Mouse (Mus musculus) intestine, embryonic 15.5 days (tissue): ENCODE results near the gene Hspbap1. TPM values are rescaled to one million over a fixed set of nuclear protein-coding genes. Genes with fewer than 3 reads are reported as not detected.

Source experiments
- ATAC-seq: fragments of 200-750 bp; cut with Nextera tagmentation; 2 replicates; pipeline ENCODE4 v1.8.0; 2017; ENCODE audit warnings: moderate TSS enrichment, moderate library complexity
- H3K27ac ChIP-seq: fragments of 300-500 bp; sonication (generic); 2 replicates; pipeline ENCODE4 v1.5.1; 2015; ENCODE audit warnings: mild to moderate bottlenecking, inconsistent platforms
- H3K27me3 ChIP-seq: fragments of 300-500 bp; sonication (generic); replicated peaks from 2 replicates; pipeline ENCODE4 v1.6.1; 2015; ENCODE audit warnings: inconsistent platforms
- H3K36me3 ChIP-seq: fragments of 300-500 bp; sonication (generic); 2 replicates; pipeline ENCODE4 v1.6.1; 2015; ENCODE audit warnings: inconsistent platforms
- H3K4me1 ChIP-seq: fragments of 300-500 bp; sonication (generic); replicated peaks from 2 replicates; pipeline ENCODE4 v1.6.1; 2015; ENCODE audit warnings: inconsistent platforms
- H3K4me2 ChIP-seq: fragments of 300-500 bp; sonication (generic); replicated peaks from 2 replicates; pipeline ENCODE4 v1.6.1; 2015; ENCODE audit warnings: mild to moderate bottlenecking, inconsistent platforms
- H3K4me3 ChIP-seq: fragments of 300-500 bp; sonication (generic); replicated peaks from 2 replicates; pipeline ENCODE4 v1.5.1; 2015; ENCODE audit warnings: inconsistent platforms
- H3K9ac ChIP-seq: fragments of 300-500 bp; sonication (generic); 2 replicates; pipeline ENCODE4 v1.6.1; 2015; ENCODE audit warnings: inconsistent platforms
- H3K9me3 ChIP-seq: fragments of 300-500 bp; sonication (generic); 2 replicates; pipeline ENCODE4 v1.6.1; 2016; ENCODE audit warnings: inconsistent platforms
- WGBS: fragments of 180-500 bp; shearing (Covaris S2); methylation state at CpG from one replicate; pipeline ENCODE4 v1.1.7; 2015; 5-methylcytosine and 5-hydroxymethylcytosine counted together
- polyA plus RNA-seq: library from polyadenylated mRNA; unstranded; fragments of >200 nt; fragmentation: Nextera tagmentation; extraction: Ambion mirVana; gene quantifications from 2 replicates; pipeline ENCODE4 v1.2.1, GENCODE M21; 2015

The Hspbap1 gene
- polyA plus RNA-seq, 1 experiment from 2014 or later: 17.6 TPM

DNA sequence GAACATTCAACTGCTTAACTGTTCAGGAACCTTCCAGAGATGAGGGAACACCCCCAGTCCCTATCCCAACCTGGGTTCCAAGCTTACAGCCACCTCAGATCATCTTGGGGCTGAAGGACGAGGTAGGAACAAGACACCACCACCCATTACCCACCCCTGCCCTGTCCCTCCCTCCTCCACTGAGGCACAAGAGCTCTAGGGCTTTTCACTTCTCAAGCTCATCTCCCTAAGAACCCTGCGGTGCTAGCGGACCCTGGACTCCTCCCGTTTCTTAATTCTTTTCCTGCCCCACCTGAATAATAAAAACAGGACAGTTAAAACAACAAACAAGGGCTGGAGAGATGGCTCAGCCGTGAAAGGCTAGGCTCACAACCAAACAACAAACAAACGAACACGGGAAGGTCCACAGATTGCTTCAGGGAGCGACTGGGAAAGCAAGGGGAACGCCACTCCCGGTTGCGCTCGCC lies 100.4 kb downstream of the Hspbap1 start:
- Histone ChIP-seq H3K4me1 (0 out of 2 replicates have a peak, but pooled peaks cover 3% of the 10 kb centered on the region), H3K27ac (no peak overlapping the region), H3K27me3 (no peaks in the 10 kb centered on the region), H3K4me3 (peak overlapping the region; percentile 60), H3K36me3 (no peaks in the 10 kb centered on the region), H3K9ac (peak overlapping the region; percentile 69), H3K4me2 (peak overlapping the region; percentile 86), H3K9me3 (no peaks in the 10 kb centered on the region)
- 2% methylated on average over 12 of the region's 12 CpGs for WGBS
- ATAC-seq: peak; percentile 44

DNA sequence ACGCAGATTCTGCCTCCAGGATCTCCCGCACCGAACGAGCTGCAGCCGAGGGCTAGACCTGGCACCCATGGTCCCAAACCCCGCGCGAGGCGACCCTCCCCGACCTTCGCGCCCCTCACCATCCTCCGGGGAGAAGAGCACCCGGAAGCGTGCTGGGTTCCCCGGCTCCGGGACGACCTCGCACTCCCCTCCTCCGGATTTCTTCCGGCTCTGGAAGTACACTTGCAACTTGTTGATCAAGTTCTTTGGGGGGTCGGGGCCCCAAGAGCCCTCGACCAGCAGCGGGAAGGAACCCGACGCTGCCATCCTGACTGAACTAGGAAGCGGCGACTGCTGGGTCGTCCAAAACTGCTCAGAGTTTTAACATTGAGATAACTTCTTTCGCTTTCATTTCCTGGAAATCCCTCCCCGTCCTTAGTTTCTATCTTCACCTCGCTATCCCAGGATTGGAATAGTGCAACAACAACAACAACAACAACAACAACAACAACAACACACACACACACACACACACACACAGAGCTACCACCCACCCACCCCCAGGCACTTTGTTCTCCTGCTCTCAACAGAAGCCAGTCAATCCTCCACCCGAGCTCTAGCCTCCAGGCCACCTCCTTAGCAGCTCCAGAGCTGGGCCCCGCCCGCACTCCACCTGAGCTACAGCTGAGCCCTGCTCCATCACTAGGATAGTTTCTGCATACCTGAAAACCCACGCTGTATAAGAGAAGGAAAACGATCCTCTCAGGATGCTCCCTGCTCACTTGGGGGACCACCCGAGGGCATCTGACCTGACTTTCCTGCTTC lies 101.1 kb downstream of the Hspbap1 start, which contains the start of gene Parp14:
TSS of gene Parp14 (minus strand) at position 497 of the 804 bp plus-strand sequence.
- no peaks in the 10 kb centered on the region for H3K27me3 ChIP-seq
- H3K4me3 ChIP-seq: peak within 1 kb of the TSS; percentile 60
- no peaks in the 10 kb centered on the region for H3K9me3 ChIP-seq
- H3K27ac ChIP-seq: no peak within 1 kb of the TSS
- H3K36me3 ChIP-seq: no peaks in the 10 kb centered on the region
- peak; percentile 76 for ATAC-seq
- peak within 1 kb of the TSS; percentile 86 for H3K4me2 ChIP-seq
- H3K4me1 ChIP-seq: 0 out of 2 replicates have a peak, but pooled peaks cover 3% of the 10 kb centered on the region
- under 1% methylated on average over 38 of the region's 38 CpGs for WGBS
- H3K9ac ChIP-seq: peak within 1 kb of the TSS; percentile 69

DNA sequence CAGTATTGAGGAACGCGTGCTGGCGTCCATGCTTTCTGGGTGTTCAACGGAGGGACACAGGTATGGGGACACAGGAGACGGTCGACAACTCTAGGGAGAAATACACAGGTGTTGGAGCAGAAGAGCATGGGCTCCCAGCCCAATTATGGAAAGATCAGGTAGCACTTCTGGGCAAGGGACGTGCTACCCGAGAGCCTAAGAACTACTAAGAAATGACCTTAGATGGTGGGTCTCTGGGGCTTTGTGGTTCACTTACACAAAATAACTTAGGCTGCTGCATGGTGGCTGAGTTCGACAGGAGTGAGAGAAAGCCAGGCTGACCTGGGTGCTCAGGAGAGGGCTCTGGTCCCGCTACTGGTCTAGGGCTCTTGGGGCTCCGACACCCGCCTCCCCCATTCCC lies 101.7 kb downstream of the Hspbap1 start:
- Histone ChIP-seq H3K4me3 (peak overlapping the region; percentile 60), H3K36me3 (no peaks in the 10 kb centered on the region), H3K4me2 (peak overlapping the region; percentile 86), H3K9ac (no peak overlapping the region), H3K9me3 (no peaks in the 10 kb centered on the region), H3K4me1 (0 out of 2 replicates have a peak, but pooled peaks cover 3% of the 10 kb centered on the region), H3K27ac (no peak overlapping the region), H3K27me3 (no peaks in the 10 kb centered on the region)
- WGBS: 23% methylated on average over 12 of the region's 12 CpGs
- no peak for ATAC-seq

DNA sequence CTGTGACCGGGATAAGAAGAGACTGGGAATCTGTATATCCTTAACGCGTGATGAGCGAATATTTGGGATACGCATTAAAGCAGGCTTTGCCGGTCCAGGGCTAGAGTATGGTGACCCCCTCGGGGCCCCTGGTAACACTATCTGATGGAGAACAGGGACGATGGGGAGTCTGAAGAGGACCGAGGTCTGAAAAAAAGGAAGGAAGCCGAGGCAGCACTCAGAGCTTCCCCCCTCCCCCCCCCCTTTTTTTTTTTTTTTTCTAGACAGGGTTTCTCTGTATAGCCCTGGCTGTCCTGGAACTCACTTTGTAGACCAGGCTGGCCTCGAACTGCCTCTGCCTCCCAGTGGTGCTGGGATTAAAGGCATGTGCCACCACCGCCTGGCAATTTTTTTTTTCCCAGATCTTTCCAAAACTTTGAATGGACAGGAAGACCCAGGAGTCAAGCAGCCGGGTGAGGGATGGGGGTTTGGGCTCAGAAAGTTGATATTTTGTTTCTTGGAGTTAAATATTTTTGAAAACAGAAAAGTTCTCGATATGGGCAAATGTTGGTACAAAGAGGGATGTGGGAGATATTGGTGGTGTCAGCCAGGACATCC lies 102.3 kb downstream of the Hspbap1 start:
- no peak for ATAC-seq
- Histone ChIP-seq H3K27ac (no peak overlapping the region), H3K9ac (no peak overlapping the region), H3K4me2 (peak overlapping the region; percentile 86), H3K9me3 (no peaks in the 10 kb centered on the region), H3K4me1 (0 out of 2 replicates have a peak, but pooled peaks cover 3% of the 10 kb centered on the region), H3K4me3 (no peak overlapping the region), H3K36me3 (no peaks in the 10 kb centered on the region), H3K27me3 (no peaks in the 10 kb centered on the region)
- 32% methylated on average over 14 of the region's 14 CpGs for WGBS

DNA sequence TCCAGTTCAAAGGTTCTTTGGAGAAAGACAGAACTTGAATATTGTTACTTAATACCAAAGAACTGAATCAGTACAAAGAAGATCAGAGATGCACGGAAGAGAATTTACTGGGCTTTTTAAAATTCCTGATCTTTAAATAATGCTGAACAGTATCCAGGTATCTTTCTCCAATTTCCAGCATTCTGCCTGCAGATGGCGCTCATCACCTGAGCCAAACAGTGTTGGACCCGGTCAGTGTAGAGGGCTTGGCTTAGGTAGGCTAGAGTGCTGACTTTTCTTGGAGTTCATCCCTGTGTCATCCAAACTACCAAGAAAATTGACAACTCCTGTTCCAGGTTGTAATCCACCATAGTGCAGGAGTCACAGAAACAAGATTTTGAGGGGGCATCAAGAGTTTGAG lies 104.2 kb downstream of the Hspbap1 start:
- no peak overlapping the region for H3K4me2 ChIP-seq
- no peaks in the 10 kb centered on the region for H3K27me3 ChIP-seq
- 0 out of 2 replicates have a peak, but pooled peaks cover 3% of the 10 kb centered on the region for H3K4me1 ChIP-seq
- H3K27ac ChIP-seq: no peak overlapping the region
- H3K36me3 ChIP-seq: no peaks in the 10 kb centered on the region
- no peaks in the 10 kb centered on the region for H3K9me3 ChIP-seq
- H3K4me3 ChIP-seq: no peak overlapping the region
- H3K9ac ChIP-seq: no peak overlapping the region
- ATAC-seq: no peak
- WGBS: 23% methylated on average over 3 of the region's 3 CpGs

Other genes with a start within 250 kb of the Hspbap1 start
- gene Sema5b, start 229.2 kb upstream of the Hspbap1 start, polyA plus RNA-seq: 5.8 and 7.7 TPM in 2 replicates
- 12.0 and 13.2 TPM in 2 replicates for gene Dirc2, start 1.0 kb upstream of the Hspbap1 start, polyA plus RNA-seq
- 1.2 and 2.2 TPM in 2 replicates for gene Parp14, start 101.2 kb downstream of the Hspbap1 start, polyA plus RNA-seq
- 12.0 and 14.0 TPM in 2 replicates for gene Parp9, start 168.1 kb downstream of the Hspbap1 start, polyA plus RNA-seq
- gene Dtx3l, start 168.8 kb downstream of the Hspbap1 start, polyA plus RNA-seq: 8.6 TPM in 2 replicates
- 34.9 and 40.2 TPM in 2 replicates for gene Kpna1, start 208.4 kb downstream of the Hspbap1 start, polyA plus RNA-seq